Mouse (Mus musculus) brain, adult 2 months (tissue): ENCODE measurements at regions not wholly inside any gene's neighbourhood (a gene's known extent, or its start where the extent isn't known, plus 50 kb on each side); places are given as distances from the start of the nearest gene placed in this dataset.

Experiments
- DNase-seq: peaks from one replicate; pipeline ENCODE4 v3.0.0; 2011; ENCODE audit warnings: low read depth, low spot score

DNA sequence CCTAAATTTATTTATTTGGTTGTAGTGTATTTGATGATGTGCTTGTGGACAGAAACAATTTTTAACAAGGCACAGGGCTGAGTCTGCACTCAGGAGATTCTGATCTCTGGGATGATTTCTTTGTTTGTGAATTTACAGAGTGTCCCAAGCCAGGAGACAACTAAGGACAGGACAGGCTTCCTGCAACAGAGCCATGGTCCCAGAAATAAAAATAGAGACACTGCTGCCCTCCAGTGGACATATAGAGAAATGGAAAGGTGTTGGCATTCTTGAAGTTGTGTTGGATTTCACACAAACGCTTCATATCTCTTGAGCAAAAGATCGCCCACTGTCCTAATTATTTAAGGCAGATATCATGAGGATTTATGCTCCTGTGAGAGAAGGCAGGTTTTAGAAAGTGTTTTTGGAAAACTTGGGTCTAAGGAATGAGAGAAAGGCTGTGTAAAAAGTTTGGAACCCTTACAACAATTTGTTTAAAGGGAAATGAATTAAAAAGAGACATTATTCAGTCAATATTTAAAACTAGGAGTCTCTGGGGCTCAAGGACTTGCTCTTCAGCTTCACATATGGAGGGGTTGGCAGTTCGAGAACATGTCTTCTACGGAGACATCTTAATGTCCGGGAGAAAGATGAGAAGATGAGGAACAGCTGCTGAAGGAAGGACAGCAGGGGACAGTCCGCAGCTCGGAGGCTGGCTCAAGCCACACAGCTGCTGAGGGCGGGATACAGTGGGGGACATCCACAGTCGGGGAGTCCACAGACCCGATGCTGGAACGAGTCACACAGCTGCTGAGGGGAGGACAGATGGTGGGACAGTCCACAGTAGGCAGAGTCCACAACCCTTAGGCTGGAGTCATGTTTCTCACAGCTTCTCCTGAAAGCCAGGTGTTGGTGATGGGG is 263.5 kb downstream of the Ankrd50 start:
- DNase-seq: peak; percentile 67

DNA sequence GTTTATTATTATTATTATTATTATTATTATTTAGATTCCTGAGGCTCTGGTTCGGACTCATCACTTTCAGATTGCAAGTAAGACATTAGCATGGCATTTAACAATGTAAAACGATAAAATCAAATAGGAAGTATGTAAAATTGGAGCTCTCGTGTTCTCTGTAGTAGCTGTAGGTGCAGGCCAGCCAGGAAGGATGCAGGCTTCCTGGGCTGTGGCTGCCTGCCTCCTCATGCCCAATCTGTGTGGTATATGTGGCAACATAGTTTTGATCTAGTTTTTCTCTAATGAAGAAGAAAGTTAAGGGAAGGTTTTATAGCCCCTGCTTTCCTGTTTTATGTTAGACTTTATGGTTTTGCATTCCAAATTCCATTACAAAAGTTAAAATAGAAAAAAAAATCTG is 275.6 kb downstream of the Ankrd50 start:
- DNase-seq: no peak

DNA sequence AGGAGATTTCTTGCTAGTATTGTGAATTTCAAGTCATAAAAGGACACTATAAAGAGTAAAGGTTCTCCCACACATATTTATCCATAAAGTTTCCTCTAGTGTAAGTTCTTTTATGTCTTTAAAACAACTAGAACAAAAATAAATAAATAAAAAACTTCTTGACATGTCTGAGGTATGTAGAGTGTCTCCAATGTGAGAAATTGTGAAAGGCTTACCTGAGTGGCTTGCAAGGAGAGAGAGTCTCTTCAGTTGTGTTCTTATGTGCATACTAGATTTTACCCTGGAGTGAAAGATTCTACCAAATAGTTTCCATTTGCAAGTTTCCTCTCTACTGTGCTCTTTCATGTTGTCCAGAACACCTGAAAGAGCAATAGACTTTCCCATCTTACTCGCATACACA is 276.8 kb downstream of the Ankrd50 start:
- DNase-seq: no peak

DNA sequence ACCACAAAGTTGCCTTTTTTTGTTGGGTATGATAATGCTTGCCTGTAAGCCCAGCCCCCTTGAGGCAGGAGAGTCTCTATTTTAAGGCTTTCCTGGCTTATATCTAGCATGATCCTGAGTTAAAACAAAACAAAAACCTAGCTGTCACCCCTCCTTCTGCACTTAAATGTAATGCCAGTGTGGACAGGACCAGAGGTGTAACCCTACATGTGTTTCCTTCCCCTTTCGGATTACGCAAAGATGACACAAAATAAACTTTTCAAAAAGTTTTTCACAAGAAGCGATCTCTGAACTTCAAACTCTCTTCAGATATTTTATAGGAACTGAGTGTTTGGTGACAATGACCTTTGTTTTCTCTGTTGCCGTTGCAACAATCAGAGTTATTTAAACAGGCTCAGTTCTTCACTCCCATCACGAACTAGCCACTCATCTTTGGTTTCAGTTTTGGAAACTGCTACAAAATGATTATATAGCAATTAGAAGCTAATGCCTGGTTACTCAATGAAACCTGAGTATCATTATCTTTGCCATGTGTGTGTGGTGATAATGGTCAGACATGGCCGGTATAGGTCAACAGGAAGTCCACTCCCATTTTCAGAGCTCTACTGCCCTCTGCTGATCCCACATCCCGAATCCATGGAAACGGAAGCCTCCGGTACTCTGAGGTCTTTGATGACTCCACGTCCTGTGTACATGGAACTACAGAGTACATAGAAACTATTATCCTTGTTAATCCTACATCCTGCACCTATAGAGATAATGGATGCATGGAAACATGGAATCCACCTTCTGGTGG is 282.6 kb downstream of the Ankrd50 start:
- DNase-seq: peak; percentile 64

DNA sequence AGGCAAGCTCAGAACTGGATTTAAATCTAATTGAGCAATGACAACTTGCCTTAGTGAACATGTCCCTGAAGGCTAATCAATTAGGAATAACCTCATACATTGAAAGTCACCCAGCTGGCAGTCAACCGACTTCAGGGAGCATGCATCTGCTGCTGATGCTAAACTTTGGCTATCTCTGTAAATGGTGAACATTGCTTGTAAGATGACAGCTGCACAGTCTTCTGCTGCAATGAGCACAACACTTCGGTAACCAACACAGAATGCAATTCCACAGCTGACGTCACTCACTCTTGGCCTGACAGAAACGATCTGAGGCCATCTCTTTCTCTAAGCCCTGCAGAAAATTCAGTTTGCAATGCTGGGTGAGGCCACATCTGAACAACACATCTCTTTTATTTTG is 290.6 kb downstream of the Ankrd50 start:
- no peak for DNase-seq

DNA sequence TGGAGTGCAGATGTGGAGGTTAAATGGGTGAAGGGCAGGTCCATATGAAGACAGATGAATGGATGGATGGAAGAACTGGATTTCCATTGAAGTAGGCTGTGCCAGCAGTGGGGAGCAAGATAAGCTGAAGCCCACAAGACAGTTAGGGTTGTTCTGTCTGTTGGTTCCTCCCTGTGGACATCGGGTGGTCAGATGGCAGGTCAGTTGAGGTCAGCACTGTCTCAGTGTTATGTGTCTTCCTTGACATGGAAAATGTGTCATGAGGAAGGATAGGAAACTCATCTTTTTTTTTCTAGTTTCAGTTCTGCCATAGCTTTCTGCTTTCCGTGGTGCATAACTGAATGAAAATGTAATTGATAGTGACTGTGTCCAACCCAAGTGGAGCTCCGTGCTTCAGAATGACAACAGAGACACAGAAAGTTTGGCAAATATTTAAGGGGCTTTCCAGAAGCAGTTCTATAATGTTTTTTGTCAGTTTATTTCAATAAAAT is 297.2 kb downstream of the Ankrd50 start:
- no peak for DNase-seq

DNA sequence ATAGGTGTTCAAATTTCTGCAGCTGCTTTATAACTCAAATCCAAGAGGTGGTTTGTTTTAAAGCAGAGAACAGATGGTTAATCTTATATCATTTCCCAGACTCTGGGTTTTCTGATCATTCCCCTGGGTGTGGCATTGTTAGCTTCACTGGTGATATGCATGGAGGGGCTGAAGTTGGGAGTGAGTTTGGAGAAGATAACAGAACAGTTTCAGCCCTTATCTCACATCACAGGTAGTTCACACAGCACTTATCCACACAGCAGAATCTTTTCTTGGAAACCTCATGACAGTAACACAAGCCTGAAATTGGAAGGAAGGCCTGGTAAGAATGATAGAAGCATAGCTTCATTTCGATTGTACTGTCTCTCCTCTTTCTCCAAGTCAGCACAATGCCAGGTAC is 298.1 kb downstream of the Ankrd50 start:
- DNase-seq: no peak

DNA sequence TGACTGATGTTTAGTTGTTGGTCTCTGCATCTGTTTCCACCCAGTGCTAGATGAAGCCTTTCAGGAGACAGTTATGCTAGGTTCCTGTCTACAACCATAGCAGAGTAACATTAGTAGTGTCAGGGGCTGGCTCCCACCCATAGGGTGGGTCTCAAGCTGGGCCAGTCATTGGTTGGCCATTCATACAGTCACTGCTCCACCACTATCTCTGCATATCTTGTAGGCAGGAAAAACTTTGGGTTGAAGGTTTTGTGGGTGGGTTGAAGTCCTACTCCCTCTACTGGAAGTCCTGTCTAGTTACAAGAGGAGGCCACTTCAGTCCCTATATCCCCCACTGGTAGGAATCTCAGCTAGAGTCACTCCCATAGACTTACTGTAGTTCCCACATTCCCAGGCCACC is 306.3 kb downstream of the Ankrd50 start:
- DNase-seq: no peak

DNA sequence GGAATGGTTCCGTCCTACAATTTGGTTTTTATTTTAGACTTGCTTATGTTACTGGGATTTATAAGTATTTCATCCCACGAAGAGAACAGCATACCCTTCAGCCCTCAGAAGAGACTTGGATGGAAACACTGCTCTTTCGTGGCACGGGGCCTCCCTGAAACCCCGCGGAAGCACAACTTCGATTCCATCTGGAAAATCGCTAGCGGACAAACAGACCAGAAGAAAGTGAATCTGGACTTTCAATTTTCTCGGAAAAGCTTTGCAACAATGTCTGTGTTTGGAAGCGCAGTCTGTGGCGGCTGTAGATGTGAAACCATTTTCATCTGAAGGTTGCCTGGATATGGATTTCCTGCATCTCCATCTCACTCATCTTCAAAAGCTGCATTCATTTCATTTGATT is 308.7 kb downstream of the Ankrd50 start:
- DNase-seq: no peak

DNA sequence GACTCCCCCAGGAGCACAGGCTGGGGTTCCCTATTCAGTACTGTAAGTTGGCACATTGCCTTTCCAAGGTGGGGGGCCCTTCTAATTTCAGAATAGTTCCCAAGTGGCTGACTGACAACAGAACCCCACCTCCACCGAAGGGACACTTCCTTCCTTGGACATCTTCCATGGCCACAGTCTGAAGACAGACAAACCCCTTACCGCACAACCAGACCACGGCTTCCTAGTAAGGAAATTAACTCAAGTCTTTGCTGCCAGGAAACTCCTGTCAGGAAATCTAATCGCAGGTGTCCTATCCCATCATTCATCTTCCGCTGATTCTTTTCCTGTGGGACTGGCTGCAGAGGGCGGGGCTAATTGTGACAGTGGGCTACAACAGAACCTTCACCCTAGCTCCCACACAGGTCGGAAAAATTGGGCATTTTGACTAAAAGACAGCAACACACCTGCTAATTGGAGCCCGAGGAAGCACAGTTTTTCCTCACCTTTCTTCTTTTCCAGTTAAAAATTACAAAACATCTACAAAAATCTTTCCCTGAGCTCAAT is 309.8 kb downstream of the Ankrd50 start:
- no peak for DNase-seq

DNA sequence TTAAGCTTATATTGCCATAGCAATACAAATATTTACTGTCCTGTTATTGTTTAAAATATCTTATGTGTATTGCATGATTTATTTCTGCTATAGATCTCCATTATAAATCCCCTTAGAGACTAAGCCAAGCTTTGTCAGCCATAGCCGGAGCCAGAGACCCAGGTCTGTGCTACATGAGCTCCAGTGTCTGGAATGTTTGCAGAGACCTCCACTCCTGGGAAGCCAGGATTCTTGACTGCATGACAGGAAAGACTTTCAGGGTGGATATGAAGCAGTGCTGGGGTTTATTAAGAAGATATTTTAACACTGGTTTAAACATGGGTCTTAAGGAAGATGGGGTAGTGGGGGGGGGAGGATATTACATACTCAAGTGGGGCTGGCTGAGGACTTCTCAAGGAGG is 332.2 kb downstream of the Ankrd50 start:
- no peak for DNase-seq

DNA sequence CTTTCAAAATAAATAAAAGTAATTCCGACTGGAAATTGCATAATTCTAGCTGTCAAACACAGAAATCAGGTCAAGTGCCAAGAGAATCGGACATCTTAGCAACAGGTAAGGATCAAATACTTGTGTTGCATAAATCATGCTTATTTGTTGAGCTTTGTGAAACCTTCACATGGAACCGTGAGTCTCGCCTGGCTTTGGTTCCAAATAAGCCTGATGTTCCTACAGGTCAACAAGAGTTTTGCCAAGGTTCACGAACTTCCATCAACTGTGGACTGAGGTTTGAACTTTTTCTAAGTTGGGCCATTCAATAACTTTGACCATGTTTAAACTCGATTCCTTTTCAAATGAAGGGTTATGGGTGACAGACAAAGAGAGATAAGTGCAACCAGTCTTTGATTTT is 332.8 kb downstream of the Ankrd50 start:
- no peak for DNase-seq

DNA sequence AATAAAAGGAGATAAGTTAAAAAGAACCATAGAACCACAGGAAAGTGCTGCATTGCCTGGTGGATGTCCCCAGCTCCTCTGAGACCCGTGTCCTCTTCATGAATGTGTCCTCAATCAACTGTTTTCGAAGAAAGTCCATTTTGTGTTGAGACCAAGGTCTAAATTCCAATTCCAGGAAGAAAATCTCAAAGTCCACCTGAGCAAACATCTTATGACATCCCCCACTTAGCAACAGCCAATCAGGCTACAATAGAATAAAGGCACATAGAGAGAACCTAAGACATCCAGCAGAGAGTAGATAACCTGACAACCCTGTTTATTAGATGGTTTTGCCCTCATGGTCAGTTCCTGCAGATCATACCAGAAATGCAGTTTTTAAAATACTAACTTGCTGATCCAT is 338.0 kb downstream of the Ankrd50 start:
- no peak for DNase-seq

DNA sequence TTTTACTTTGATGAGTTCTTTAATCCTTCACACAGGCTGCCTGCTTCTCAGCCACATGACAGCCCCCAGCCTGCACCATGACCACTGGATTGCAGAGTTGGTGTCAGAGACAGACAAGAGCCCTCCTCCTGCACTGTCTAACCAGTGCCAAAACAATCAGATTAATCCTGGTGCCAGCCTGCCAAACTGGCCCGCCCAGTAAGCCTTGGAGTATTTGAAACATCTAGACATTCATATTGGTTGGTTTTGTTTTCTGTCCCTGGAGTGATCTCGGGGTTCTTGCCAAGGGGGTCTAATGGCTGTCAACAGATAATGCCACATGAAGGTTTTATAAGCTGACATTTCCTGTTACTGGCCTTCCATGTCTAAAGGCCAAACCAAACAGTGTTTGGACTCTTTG is 339.2 kb downstream of the Ankrd50 start:
- DNase-seq: no peak

DNA sequence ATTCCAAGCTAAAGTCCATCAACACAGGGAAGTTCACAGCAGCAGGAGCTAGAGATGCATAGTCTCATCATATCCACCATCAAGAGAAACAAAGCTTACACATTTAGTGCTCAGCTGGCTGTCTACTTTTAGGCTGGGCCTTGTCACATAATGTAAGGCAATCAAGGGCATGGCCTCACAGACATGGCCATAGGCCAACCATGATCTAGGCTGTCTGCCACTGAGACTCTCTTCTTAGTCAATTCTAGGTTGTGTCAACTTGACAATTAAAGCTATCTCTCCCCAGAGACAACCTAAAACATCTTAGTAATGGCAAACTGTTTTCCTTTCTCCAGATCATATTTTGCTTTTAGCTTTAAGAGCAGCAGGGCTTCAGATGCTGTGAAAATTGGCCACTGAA is 340.0 kb downstream of the Ankrd50 start:
- no peak for DNase-seq

DNA sequence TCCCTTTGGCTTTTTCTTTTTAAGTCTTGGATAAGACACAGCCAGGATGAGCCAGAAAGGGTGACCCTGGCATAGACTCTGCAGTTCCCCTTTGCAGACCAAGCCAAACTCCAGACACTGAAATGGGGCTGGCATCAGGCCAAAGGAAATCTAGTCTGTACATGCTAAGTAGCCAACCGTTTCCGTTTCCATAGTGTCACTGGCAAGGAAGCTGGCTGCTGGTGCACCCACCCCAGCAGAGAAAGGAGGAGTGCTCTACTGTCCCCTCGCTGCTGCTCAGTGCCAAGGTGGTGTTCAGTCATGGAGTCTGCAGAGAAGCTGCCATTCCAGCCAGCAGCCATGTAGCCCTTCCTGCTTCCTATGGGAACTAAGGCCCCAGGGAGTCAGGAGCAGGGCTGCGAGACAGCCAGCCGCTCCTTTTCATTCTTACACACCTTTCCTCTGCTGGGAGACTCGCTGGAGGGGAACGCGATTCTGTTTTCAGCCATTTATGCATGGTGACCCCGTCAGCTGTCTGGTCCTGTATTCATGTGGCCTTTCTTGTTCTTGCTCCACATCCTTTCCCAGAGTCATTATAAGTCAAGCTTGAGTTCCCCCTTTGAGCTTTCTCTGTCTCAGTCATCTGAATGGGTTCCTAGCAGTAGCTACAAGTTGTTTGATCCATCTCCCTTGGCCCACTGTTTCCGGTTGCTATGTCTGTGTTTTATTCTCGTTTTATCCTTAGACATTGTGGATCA is 341.3 kb downstream of the Ankrd50 start:
- peak; percentile 77 for DNase-seq

DNA sequence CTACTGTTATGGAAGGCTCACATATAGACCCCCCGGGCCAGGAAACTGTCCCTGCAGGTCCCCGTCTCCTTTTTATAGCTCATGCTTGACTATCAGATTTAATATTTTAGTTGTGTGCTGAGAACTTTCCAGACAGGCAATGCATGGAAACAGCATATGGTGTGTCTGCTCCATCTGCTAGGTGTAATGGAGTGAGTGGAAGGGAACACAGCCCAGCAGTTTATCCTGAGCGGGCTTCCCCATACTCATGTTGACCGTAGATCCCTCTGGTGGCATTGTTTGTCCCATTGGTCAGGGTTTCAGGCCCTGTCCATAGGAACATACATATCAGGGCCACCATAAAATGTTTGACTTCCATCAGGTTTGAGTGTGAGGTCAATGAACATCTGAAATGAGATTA is 345.3 kb downstream of the Ankrd50 start:
- DNase-seq: peak; percentile 62

DNA sequence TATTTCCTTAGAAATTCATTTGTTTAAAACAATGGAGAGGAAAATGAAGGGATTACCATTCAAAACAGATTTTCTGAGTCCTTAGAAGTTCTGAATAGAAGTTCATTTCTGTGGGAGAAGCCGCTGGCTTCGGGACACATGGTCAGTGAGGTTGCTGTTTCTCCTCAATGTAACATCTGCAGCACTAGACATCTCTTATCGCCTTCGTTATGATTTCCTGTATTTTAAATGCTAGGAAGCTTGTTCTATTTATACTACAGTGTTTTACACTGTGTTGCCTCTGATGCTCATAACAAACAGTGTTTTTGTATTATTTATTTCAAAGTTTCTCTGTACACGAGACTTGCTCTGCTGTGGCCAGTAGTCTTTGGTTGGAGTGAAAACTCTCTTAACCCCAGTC is 346.6 kb downstream of the Ankrd50 start:
- no peak for DNase-seq

DNA sequence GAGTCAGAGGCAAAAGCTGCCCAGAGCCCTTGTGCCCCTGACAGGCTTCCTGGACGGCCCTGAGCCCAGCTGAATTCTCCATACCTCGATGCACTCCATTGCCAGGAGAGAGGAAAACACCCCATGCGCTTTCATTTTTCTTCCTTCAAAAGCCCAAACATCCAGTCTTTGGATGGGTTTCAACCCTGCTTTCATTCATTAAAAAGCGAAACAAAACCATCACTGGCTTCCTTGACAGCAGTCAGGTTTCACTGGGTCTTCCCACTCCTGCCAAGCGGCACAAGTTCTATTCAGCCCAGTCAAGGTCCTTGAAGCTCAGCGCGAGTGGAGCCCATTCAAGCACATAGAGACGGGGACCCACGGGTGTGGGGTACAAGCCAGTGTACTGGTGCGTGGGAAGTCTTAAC is 348.8 kb downstream of the Ankrd50 start:
- no peak for DNase-seq

DNA sequence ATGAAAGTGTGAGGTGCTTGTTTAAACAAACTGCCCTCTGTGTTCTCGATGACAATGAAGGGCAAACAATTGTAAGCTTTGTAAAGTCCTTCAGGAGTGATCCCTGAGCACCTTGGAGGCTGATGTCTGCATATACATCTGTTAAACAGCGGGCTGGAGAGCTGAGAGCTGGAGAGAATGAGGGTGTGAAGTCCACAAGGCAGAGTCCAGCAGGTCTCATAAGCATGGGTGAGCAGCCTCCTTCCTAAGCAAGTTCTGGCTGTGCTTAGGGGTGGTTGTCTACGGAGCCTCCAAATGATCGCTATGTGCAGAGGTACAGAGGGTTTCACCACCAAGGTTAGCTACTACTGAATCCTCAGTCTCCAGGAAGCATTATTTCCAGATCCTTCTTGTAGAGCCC is 350.2 kb downstream of the Ankrd50 start:
- DNase-seq: no peak

DNA sequence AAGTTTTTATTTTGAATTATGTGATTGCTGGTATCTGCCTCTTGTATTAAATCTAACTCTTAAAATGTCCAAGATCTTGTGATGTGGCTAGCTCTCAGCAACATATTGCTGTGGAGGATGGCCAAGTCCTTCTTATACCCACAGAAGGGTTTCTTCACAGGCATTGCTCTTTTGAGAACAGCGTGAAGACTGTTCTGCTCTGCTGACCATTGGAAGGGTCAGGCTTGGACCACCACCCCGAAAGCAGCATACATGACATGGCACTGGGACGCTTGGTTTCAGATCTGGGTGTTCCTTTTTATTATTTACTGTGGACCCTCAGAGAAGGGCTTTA is 352.8 kb downstream of the Ankrd50 start:
- DNase-seq: no peak
